Mouse (Mus musculus): ENCODE measurements at regions not wholly inside any gene's neighbourhood (a gene's known extent, or its start where the extent isn't known, plus 50 kb on each side); places are given as distances from the start of the nearest gene placed in this dataset.

- TF ChIP-seq CTCF (IDR thresholded peaks at IDR 0.05; ENCODE audit: insufficient read depth, low read length), result no peak
- no peak for TF ChIP-seq POLR2A (IDR thresholded peaks at IDR 0.05; ENCODE audit: borderline replicate concordance, extremely low read depth, low read depth, low read length)
These were observed 157.5 kb downstream of the Tpra1 start for GRCm38 (mm10) chr6:89059431-89059975.
